Mouse (Mus musculus) brain, embryonic 14.5 days (tissue): ENCODE data around the gene Kcnf1. TPM values are rescaled to one million over a fixed set of nuclear protein-coding genes. Genes with fewer than 3 reads are reported as not detected.

ENCODE experiments used
- DNase-seq: peaks from one replicate; pipeline ENCODE4 v3.0.0-alpha.2; 2011; ENCODE audit warnings: low read depth
- CTCF ChIP-seq: fragments of 200-500 bp; IDR thresholded peaks from 2 replicates; pipeline ENCODE4 v1.5.1; 2012; ENCODE audit warnings: inconsistent platforms, mild to moderate bottlenecking, moderate library complexity, borderline replicate concordance; ENCODE audit not compliant: insufficient read depth, insufficient read length; ENCODE audit errors: extremely low read depth
- POLR2A ChIP-seq: fragments of 200-500 bp; IDR thresholded peaks from 2 replicates; pipeline ENCODE4 v1.6.1; 2012; ENCODE audit warnings: mild to moderate bottlenecking, inconsistent platforms, borderline replicate concordance; ENCODE audit not compliant: poor library complexity, insufficient read depth, insufficient read length, severe bottlenecking; ENCODE audit errors: extremely low read depth
- polyA plus RNA-seq: library from polyadenylated mRNA; depleted of rRNA; stranded (reverse); fragments of >200 nt; gene quantifications from 2 replicates; pipeline ENCODE4 v1.2.3, GENCODE M21; 2012; rRNA removed

Kcnf1 gene
- polyA plus RNA-seq = 5.4 and 6.4 TPM in 2 replicates

DNA sequence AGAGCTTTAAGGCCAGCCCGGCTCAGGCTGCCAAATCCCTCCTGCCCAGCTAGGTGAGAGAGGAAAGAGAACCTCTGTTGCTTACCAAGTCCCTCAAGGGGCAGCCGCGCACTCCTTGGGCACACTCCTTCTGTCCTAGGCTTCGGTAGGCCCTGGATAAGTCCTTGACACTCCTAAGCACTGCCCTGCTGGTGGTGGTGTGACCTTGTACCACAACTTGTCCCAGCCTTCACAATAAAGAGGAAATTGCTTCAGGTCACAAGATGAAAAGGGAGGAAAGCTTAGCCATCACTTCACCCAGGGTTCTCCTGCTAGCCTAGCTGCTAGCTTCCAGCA, at the start of gene Kcnf1:
Gene Kcnf1, minus strand, starts transcription at position 132 of the 336 bp plus-strand sequence.
- no peak for TF ChIP-seq CTCF
- no peak for TF ChIP-seq POLR2A
- no peak for DNase-seq

DNA sequence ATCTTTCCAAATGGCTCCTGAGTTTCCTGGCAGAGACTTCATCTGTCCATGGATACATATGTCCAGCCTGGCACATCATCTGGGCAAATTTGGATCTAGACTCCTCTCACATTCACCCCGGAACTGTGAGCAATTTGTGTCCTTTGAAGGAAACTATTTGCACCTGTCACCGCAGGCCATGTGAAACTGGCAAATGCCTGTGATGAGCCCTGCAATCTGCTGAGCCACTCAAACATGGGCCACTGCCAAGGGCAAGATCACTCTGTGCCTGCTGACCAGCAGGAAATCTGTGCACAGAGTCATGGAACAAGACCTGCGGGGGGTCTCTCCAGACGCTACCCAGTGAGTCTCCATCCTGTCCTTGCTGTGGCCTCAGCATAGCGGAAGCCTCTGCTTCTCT, 48.3 kb upstream of the Kcnf1 start:
- peak; percentile 22 for DNase-seq

DNA sequence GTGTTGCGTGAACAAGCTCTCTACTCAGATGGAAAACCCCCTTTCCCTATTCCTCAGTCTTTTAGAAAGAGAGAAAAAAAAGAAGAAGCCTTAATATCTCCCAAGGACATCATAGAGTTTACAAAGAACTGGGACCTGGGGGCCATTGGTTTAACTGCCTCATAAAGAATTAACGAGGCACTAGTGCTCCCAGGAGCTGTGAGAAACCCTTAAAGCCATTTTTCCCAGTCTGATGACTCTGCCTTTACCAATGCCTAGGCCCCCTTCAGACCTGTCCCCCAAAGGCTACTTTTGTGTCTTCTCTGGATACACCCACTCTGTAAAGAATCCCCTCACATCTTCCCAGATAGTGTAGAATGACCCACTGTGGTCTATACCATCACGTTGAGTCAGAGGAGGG, 46.4 kb upstream of the Kcnf1 start:
- TF ChIP-seq CTCF = no peak
- no peak for TF ChIP-seq POLR2A
- no peak for DNase-seq

More for the DNA sequence above, 48.3 kb upstream of the Kcnf1 start:
- no peak for TF ChIP-seq CTCF
- no peak for TF ChIP-seq POLR2A

DNA sequence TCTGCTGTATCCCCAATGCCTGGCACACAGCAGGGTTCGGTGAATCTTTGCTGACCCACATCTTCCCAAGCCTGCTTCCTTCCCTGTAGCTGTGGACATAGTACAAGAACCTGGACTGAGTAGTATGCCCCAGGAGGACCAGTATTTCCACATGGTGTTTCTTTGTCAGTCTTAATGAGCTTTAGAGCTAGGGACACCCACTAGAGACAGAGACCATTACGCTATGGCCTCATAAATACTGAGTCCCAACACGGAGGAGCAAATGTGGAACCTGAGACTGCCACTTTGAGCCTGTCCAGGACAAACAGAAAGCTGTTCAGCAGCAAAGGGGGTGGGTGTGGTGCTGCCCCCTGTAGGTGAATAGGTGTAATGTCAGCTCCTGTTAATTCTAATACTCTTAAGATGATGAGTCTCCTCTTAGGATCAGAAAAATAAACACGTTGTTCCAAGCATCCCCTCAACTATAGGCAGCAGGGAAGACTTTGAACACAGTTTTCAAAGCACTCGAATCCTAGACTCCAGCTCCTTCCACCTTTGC, 45.3 kb upstream of the Kcnf1 start:
- TF ChIP-seq CTCF (peak; percentile 64; the same call in 1 of the 2 replicates), POLR2A (no peak)
- no peak for DNase-seq

DNA sequence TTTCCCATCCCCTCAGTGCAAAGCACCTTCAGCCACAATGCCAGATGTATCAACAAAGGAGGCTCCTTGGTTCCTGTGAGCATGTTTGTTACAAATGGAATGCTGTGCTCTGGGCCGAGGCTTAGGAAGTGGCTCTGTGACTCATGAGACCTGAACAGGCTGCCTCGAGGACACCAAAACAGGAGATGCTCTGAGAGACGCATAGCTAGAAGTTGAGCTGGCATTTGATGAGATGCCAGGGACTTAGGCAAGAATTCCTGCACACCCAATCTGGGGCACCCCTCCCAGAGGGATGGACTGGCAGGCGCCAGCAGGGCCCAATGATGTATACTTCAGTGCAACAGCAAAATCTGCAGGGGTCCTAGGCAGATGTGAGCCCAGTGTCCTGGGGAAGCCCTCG, 43.9 kb upstream of the Kcnf1 start:
- TF ChIP-seq POLR2A (no peak), CTCF (no peak)
- no peak for DNase-seq

DNA sequence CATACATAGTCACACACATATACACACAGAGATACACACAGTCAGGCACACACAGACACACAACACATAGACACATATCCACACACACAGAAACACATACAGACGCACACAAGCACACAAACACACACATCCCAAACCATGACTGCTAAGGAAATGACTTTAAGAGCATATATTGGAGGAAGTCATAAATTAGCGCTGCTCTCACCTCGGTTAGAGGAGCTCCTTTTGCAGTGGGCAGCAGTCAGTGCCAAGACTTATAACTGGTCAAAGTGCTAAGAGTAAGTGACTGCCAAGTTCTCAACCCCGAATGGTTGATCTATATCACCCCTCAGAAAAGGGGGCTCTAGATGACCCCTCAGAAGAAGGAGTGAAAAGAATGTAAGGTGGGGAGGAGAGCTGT, 42.4 kb upstream of the Kcnf1 start:
- DNase-seq = no peak
- TF ChIP-seq CTCF (no peak), POLR2A (no peak)

DNA sequence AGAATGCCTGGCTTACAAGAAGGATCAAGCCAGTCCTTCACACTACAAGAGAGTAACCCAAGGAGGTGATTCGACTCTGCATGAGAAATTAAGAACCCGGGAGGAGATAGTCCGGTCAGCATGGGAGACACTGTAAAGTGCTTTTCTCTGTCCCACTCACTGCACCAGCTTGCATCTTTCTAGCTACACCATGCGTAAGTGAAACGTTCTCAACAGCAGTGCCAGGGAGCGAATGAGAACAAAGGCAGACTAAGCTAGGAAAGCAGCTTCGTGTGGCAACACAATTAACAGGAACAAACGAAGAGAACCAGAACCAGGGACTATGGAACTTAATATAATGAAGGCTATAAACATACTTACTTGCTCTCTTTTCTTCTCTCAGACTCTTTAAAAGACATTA, 41.7 kb upstream of the Kcnf1 start:
- TF ChIP-seq POLR2A = no peak
- TF ChIP-seq CTCF = no peak
- DNase-seq = peak; percentile 71

DNA sequence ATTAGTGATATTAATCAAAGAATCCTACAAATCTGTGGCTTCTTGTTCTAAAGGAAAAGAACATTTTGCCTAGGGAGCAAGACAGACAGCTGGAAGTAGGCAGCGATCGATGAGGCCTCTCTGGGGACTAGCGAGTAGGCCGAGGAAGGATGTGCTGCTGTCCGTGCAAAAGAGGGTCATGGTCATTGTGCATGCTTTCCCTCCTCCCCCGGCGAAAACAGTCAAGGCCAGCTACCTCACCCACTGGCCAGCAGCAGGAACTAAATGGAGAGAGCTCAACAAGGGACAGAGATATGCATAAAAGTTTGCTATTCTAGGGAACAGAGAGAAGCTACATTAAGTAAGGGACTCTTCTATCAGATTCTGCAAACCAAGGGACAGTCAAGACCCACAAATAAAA, 39.1 kb upstream of the Kcnf1 start:
- no peak for TF ChIP-seq POLR2A
- TF ChIP-seq CTCF = no peak
- no peak for DNase-seq

DNA sequence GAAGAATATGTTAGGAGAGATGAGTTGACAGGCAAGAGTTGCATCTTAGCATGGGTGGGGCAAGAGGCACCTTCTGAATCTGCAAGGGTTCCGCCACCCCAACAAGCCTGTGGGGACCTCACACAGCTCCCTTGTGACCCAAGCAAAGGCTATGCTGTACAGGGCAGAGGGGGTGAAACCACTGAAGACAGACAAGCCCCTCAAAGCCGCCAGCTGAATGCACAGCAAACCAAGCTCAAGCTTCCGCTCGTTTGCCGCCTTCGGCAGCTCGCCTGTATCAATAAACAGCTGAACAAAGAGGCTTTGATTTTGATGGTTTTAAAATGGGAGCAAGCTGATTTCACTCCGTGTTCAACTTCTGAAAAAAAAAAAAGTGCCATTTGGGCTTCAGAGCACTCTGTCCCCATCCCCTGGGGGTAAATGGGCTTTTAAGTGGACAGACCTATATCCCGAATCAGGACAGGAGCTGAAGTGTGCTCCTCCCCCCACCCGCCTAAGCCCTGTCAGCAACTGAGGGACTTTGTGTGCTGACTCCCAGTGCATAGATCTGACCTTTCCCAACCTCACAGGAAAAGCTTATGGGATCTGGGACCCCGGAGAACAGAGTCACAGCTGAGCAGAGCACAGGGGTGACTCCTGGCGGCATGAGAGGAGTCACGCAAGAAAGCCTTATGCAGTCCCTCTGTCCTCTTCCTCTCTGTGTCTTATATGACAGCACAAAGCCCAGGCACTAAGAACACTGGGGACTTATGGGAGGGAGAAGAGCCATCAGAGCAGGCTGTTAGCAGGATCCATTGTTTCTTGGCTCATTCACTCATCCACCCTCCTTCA, 26.0 kb upstream of the Kcnf1 start:
- TF ChIP-seq POLR2A = no peak
- TF ChIP-seq CTCF = peak; percentile 14; the same call in 1 of the 2 replicates
- peak; percentile 35 for DNase-seq

DNA sequence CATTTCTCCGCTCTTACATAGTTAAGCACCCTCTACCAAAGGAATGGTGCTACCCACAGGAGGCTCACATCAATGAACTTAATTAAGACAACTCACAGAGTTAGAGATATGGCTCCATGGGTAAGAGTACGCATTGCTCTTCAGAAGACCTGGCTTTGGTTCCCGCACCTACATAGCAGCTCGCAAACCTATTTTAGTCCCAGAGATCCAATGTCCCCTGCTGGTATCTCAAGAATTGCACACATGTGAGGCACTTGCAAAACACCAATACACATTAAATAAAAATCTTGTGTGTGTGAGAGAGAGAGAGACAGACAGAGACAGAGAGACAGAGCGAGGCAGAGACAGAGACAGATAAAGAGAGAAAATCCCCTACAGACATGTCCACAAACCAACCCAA, 21.9 kb upstream of the Kcnf1 start:
- TF ChIP-seq CTCF = no peak
- TF ChIP-seq POLR2A = no peak
- DNase-seq = no peak

DNA sequence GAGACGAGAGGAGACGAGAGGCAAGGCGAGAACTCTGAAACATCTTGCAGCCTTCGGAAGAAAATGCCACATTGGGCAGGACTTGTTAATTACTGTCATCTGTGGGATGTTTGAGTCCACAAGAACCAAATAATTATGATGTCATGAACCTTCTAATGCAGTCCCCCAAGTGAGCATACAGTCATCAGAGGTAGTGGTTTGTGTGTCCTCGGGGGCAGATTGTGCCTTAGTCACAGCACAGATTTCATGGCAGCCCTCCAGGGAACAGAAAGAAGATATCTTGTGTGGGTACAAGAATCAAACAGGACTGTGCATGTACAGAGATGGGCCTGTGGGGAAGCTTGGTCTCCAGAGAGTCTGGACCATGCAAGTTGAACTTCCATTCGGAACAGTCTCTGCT, 17.5 kb upstream of the Kcnf1 start:
- no peak for TF ChIP-seq CTCF
- TF ChIP-seq POLR2A = no peak
- no peak for DNase-seq

DNA sequence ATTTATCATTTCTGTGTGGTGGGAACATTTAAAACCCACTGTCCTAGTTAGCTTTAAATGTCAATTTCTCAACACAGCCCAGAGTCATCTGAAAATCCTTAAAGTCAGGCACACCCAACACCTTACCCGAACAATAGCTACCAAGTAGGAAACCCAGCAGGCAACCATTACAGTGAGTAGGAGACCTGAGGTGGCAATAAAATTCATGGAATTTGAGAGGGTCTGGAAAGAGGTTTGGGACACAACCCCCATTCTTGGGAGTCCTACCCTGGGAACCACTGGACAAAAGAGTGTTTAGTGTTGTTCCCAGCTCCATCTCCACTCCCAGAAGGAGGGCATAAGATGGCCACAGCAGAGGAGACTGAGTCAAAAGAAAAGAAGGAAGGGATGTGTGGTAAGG, 16.6 kb upstream of the Kcnf1 start:
- DNase-seq = no peak
- no peak for TF ChIP-seq CTCF
- TF ChIP-seq POLR2A = no peak

DNA sequence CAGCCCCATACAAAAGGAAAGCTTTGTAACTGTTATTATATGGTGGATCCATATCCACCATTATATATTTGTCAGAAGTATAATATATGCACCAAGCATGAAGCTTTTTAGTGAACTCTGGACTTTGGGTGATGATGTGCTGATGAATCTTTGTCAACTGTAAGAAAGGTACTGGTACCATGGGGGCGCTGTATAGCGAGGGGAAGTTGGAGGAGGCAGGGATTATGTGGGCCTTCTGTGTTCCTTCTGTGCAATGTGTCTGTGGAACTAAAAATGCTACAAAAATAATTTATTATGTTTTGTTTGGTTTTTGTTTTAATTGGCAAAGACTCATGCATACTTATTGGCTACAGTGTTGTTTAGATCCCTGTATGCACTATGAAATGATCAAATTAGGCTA, 16.2 kb upstream of the Kcnf1 start:
- no peak for TF ChIP-seq CTCF
- no peak for TF ChIP-seq POLR2A
- no peak for DNase-seq

DNA sequence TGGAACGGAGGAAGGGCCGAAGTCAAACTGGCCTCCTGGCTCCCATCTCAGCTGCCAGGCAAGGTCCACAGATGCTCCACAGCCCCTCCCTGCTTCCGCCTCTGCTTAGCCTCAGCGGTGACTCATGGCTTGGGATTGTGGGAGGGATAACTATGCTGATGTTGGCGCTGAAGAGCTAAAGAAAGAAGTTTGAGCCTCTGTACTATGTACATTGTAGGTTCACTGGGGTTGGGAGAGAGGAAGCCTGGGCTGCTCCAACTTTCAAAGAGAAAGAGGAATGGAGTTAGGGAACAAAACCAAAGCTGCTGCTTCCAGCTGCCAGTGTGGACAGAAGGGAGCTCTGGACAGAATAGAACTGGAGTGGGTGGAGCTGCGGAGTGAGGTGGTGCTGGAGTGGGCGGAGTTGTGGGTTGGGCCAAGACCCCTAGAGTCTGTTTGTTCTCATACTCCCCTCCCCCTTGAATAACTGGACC, 7.7 kb upstream of the Kcnf1 start:
- TF ChIP-seq POLR2A (no peak), CTCF (no peak)
- DNase-seq = peak; percentile 38
